Comparison of ENCODE assay signal across 7 mouse cellular contexts in genomic region chr13:20133602-20134394, GRCm38 (mm10). TPM values are rescaled to one million over a fixed set of nuclear protein-coding genes. Genes with fewer than 3 reads are reported as not detected.
A peak's percentile ranks its signal among the peaks of the same experiment; 100 is the strongest.
DNase-seq lines count a peak whose midpoint lies in the region; ATAC-seq lines count a peak whose summit lies in the region.

No protein-coding gene starts in this region.

- no peak overlapping the region for H3K4me2 ChIP-seq in midbrain, embryonic 11.5 days
- H3K4me2 ChIP-seq in midbrain, embryonic 14.5 days (ENCODE audit: low read length): no peak overlapping the region
- no peak overlapping the region for H3K4me2 ChIP-seq in forebrain, embryonic 15.5 days (replicated peaks)
- no peak overlapping the region for H3K4me2 ChIP-seq in hindbrain, embryonic 11.5 days (replicated peaks; ENCODE audit: low read depth, low read length)
- no peak overlapping the region for H3K4me2 ChIP-seq in lung, embryonic 15.5 days

- no peaks in the 10 kb centered on the region for H3K9me3 ChIP-seq in midbrain, embryonic 11.5 days (ENCODE audit: control insufficient read depth, low read length)
- H3K9me3 ChIP-seq in midbrain, embryonic 14.5 days (ENCODE audit: control insufficient read depth, low read length): no peaks in the 10 kb centered on the region
- no peaks in the 10 kb centered on the region for H3K9me3 ChIP-seq in forebrain, embryonic 15.5 days
- H3K9me3 ChIP-seq in hindbrain, embryonic 11.5 days (ENCODE audit: control insufficient read depth, low read length): no peaks in the 10 kb centered on the region
- no peaks in the 10 kb centered on the region for H3K9me3 ChIP-seq in lung, embryonic 15.5 days

- H3K27ac ChIP-seq in midbrain, embryonic 11.5 days (ENCODE audit: low read depth, low read length): no peak overlapping the region
- H3K27ac ChIP-seq in midbrain, embryonic 14.5 days (replicated peaks; ENCODE audit: low read depth, low read length): no peak overlapping the region
- no peak overlapping the region for H3K27ac ChIP-seq in forebrain, embryonic 15.5 days (replicated peaks)
- H3K27ac ChIP-seq in hindbrain, embryonic 11.5 days (ENCODE audit: low read depth, low read length): no peak overlapping the region
- H3K27ac ChIP-seq in lung, embryonic 15.5 days: peak overlapping the region; percentile 85

- H3K27me3 ChIP-seq in midbrain, embryonic 11.5 days (ENCODE audit: control insufficient read depth, insufficient read depth, low read length): no peaks in the 10 kb centered on the region
- no peaks in the 10 kb centered on the region for H3K27me3 ChIP-seq in midbrain, embryonic 14.5 days (ENCODE audit: control insufficient read depth, insufficient read depth, low read length)
- H3K27me3 ChIP-seq in forebrain, embryonic 15.5 days: peaks cover 4% of the 10 kb centered on the region; the same call in 1 of the 2 replicates
- no peaks in the 10 kb centered on the region for H3K27me3 ChIP-seq in hindbrain, embryonic 11.5 days (ENCODE audit: control insufficient read depth, insufficient read depth, low read length)
- H3K27me3 ChIP-seq in lung, embryonic 15.5 days: no peaks in the 10 kb centered on the region

- H3K36me3 ChIP-seq in midbrain, embryonic 11.5 days (ENCODE audit: control insufficient read depth, insufficient read depth, low read length): no peaks in the 10 kb centered on the region
- H3K36me3 ChIP-seq in midbrain, embryonic 14.5 days (ENCODE audit: control insufficient read depth, insufficient read depth, low read length): no peaks in the 10 kb centered on the region
- no peaks in the 10 kb centered on the region for H3K36me3 ChIP-seq in forebrain, embryonic 15.5 days
- no peaks in the 10 kb centered on the region for H3K36me3 ChIP-seq in hindbrain, embryonic 11.5 days (ENCODE audit: control insufficient read depth, insufficient read depth, low read length)
- H3K36me3 ChIP-seq in lung, embryonic 15.5 days: no peaks in the 10 kb centered on the region

- ATAC-seq in midbrain, embryonic 11.5 days (ENCODE audit: low FRiP score): peak; percentile 19; the same call in 1 of the 2 replicates
- ATAC-seq in midbrain, embryonic 14.5 days (ENCODE audit: low FRiP score, low TSS enrichment): no peak
- 0 out of 2 replicates have a peak, but pooled peaks have one; percentile 35 for ATAC-seq in forebrain, embryonic 15.5 days (replicated peaks)
- peak; percentile 59 for ATAC-seq in hindbrain, embryonic 11.5 days (ENCODE audit: low FRiP score)
- ATAC-seq in lung, embryonic 15.5 days (ENCODE audit: borderline replicate concordance, extremely low read depth, low FRiP score, low TSS enrichment): peak; percentile 70; the same call in 1 of the 2 replicates
- ATAC-seq in erythroblast, adult 5-6 weeks (replicated peaks; ENCODE audit: low FRiP score, poor library complexity, severe bottlenecking): no peak

- H3K4me1 ChIP-seq in midbrain, embryonic 11.5 days (ENCODE audit: control insufficient read depth, insufficient read depth, low read length): 0 out of 2 replicates have a peak, but pooled peaks cover 2% of the 10 kb centered on the region
- no peaks in the 10 kb centered on the region for H3K4me1 ChIP-seq in midbrain, embryonic 14.5 days (ENCODE audit: control insufficient read depth, insufficient read depth, low read length)
- peaks cover 6% of the 10 kb centered on the region for H3K4me1 ChIP-seq in forebrain, embryonic 15.5 days
- peaks cover 4% of the 10 kb centered on the region; the same call in 1 of the 2 replicates for H3K4me1 ChIP-seq in hindbrain, embryonic 11.5 days (replicated peaks; ENCODE audit: control insufficient read depth, insufficient read depth, low read length)
- peaks cover 68% of the 10 kb centered on the region for H3K4me1 ChIP-seq in lung, embryonic 15.5 days

- WGBS in midbrain, embryonic 11.5 days: 66% methylated on average over 6 of the region's 6 CpGs
- 59% methylated on average over 6 of the region's 6 CpGs for WGBS in midbrain, embryonic 14.5 days
- WGBS in forebrain, embryonic 15.5 days: 56% methylated on average over 6 of the region's 6 CpGs
- WGBS in hindbrain, embryonic 11.5 days: 49% methylated on average over 6 of the region's 6 CpGs
- WGBS in lung, embryonic 15.5 days: 29% methylated on average over 6 of the region's 6 CpGs

- no peak overlapping the region for H3K4me3 ChIP-seq in midbrain, embryonic 11.5 days (ENCODE audit: low read depth, low read length)
- no peak overlapping the region for H3K4me3 ChIP-seq in midbrain, embryonic 14.5 days (replicated peaks; ENCODE audit: low read depth, low read length)
- no peak overlapping the region for H3K4me3 ChIP-seq in forebrain, embryonic 15.5 days
- H3K4me3 ChIP-seq in hindbrain, embryonic 11.5 days (ENCODE audit: low read depth, low read length): no peak overlapping the region
- H3K4me3 ChIP-seq in lung, embryonic 15.5 days: no peak overlapping the region

- DNase-seq in midbrain, embryonic 11.5 days (ENCODE audit: low spot score, missing footprints): no peak
- no peak for DNase-seq in midbrain, embryonic 14.5 days
- DNase-seq in hindbrain, embryonic 11.5 days (ENCODE audit: low spot score): no peak
- no peak for DNase-seq in retina, postnatal 1 day

- no peak overlapping the region for H3K9ac ChIP-seq in midbrain, embryonic 11.5 days (ENCODE audit: low read length)
- H3K9ac ChIP-seq in midbrain, embryonic 14.5 days (replicated peaks; ENCODE audit: low read length): no peak overlapping the region
- no peak overlapping the region for H3K9ac ChIP-seq in forebrain, embryonic 15.5 days (replicated peaks)
- H3K9ac ChIP-seq in hindbrain, embryonic 11.5 days (ENCODE audit: low read depth, low read length): no peak overlapping the region
- no peak overlapping the region; the same call in 1 of the 2 replicates for H3K9ac ChIP-seq in lung, embryonic 15.5 days

RNA-seq across cellular contexts. Expression of gene Elmo1, which starts 43.4 kb away (rescaled TPM):
- 19.1 and 19.6 TPM in 2 replicates for polyA plus RNA-seq in midbrain, embryonic 11.5 days (2014; fragmentation: Nextera tagmentation; extraction: Ambion mirVana)
- 31.3 and 38.3 TPM in 2 replicates for polyA plus RNA-seq in midbrain, embryonic 14.5 days (2014; fragmentation: Nextera tagmentation; extraction: Ambion mirVana)
- polyA plus RNA-seq in forebrain, embryonic 15.5 days (2015; fragmentation: Nextera tagmentation; extraction: Ambion mirVana): 31.5 and 34.9 TPM in 2 replicates
- 22.9 and 23.4 TPM in 2 replicates for polyA plus RNA-seq in hindbrain, embryonic 11.5 days (2014; fragmentation: Nextera tagmentation; extraction: Ambion mirVana)
- 32.8 and 37.1 TPM in 2 replicates for polyA plus RNA-seq in lung, embryonic 15.5 days (2015; fragmentation: Nextera tagmentation; extraction: Ambion mirVana)
- 15.0 and 21.9 TPM in 2 replicates for total RNA-seq in erythroblast, adult 5-6 weeks (2015; ENCODE audit: low replicate concordance)
- 7.0 and 8.3 TPM in 2 replicates for total RNA-seq in erythroblast, adult 5-6 weeks (2017; ENCODE audit: low replicate concordance)

Comparison
In these comparisons a context has a peak if more than half of its experiments do, and no peak if none do; other contexts are left out.
1. ATAC-seq: peak in midbrain, embryonic 11.5 days (single experiment), forebrain, embryonic 15.5 days (single experiment), hindbrain, embryonic 11.5 days (single experiment) and lung, embryonic 15.5 days (single experiment); none in midbrain, embryonic 14.5 days (single experiment) and erythroblast, adult 5-6 weeks (single experiment).